8 mouse cellular contexts compared by ENCODE assay signal in the genomic region with DNA sequence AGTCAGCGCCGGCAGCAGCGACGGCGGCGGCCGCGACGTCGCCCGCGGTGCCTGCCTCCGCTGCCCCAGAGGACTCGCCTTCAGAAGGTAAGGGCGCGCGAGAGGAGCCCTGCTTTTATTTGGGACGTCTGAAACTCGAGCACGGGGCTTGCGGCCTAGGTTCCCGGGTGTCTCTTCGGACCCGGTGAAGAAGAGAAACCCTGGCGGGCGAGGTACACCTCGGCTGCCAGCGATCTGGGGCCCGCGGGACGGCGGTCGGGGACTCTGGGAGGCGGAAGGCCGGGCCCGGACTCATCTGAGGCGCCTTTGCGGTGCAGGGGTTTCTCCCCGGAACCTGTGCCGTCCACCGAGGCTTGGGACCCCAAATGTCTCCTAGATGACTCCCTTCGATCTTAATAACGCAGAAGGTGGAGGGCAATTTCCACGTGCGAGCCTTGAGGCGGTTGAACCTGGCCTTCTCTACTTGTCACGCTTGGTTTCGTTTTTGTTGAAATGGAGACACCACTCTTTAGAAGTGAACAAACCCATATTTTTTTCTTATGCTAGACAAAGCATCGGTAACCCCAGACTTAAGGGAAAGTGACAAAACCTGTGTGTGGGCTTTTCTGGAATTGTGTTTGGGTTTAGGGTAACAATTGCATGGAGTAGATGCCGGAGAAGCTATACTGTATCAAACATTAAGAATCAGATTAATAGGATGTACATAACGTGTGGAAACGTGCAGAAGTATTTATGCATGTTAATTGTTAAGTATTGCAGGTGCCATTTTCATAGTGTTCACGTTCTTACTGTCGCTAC. TPM values are rescaled to one million over a fixed set of nuclear protein-coding genes. Genes with fewer than 3 reads are reported as not detected.
DNase-seq lines count a peak whose midpoint lies in the region; ATAC-seq and TF ChIP-seq lines count a peak whose summit lies in the region.

No protein-coding gene starts in this region.

- WGBS in cerebellum, adult 2 months, result under 1% methylated on average over 54 of the region's 54 CpGs

- no peak for TF ChIP-seq CTCF in cerebellum, adult 2 months (IDR thresholded peaks at IDR 0.05; ENCODE audit: borderline replicate concordance, insufficient read depth, low read depth, low read length)
- TF ChIP-seq CTCF in embryonic fibroblast, embryonic 13.5 days (IDR thresholded peaks at IDR 0.05; ENCODE audit: borderline replicate concordance, insufficient read depth, low read length), result no peak

- peak overlapping the region; percentile 99 for H3K4me3 ChIP-seq in cerebellum, adult 2 months (replicated peaks; ENCODE audit: insufficient read depth, low read depth, low read length)
- H3K4me3 ChIP-seq in embryonic fibroblast, embryonic 13.5 days (ENCODE audit: insufficient read depth, low read length), result peak overlapping the region; percentile 96

- no peaks in the 10 kb centered on the region for H3K4me1 ChIP-seq in cerebellum, adult 2 months (ENCODE audit: control insufficient read depth, insufficient read depth, low read length)
- peaks cover 3% of the 10 kb centered on the region; the same call in 1 of the 2 replicates for H3K4me1 ChIP-seq in embryonic fibroblast, embryonic 13.5 days (ENCODE audit: control insufficient read depth, insufficient read depth, low read length)

- no peak for DNase-seq in cerebellum, adult 2 months
- no peak for DNase-seq in cerebellum, adult 11-12 months
- peak; percentile 14 for DNase-seq in ovary, adult 18-20 months (ENCODE audit: low spot score)
- no peak for DNase-seq in ovary, postnatal 36 days (ENCODE audit: low spot score)
- DNase-seq in induced T-regulatory cell, adult 2 months (ENCODE audit: low read depth), result peak; percentile 78
- no peak for DNase-seq in frontal cortex, postnatal 36 days (ENCODE audit: low spot score in 2 of 2)

- ATAC-seq in megakaryocyte-erythroid progenitor cell, adult 5-6 weeks (replicated peaks; ENCODE audit: low FRiP score, low TSS enrichment, poor library complexity, severe bottlenecking), result peak; percentile 17; the same call in 1 of the 2 replicates

- peak overlapping the region; percentile 50 for H3K27ac ChIP-seq in cerebellum, adult 2 months (ENCODE audit: insufficient read depth, low read length)
- peak overlapping the region; percentile 83 for H3K27ac ChIP-seq in embryonic fibroblast, embryonic 13.5 days (ENCODE audit: insufficient read depth, low read length)

- TF ChIP-seq POLR2A in cerebellum, adult 2 months (IDR thresholded peaks at IDR 0.05; ENCODE audit: borderline replicate concordance, insufficient read depth, low read length), result no peak
- no peak for TF ChIP-seq POLR2A in embryonic fibroblast, embryonic 13.5 days (IDR thresholded peaks at IDR 0.05; ENCODE audit: low read depth, low read length)

- no peaks in the 10 kb centered on the region for H3K27me3 ChIP-seq in cerebellum, adult 2 months (ENCODE audit: control insufficient read depth, insufficient read depth, low read length)

RNA-seq across cellular contexts. Expression of a gene that starts 0.8 kb away (rescaled TPM):
- 98.4 and 105 TPM in 2 replicates for polyA plus RNA-seq in cerebellum, adult 2 months (2012; rRNA removed)
- 61.9 and 83.1 TPM in 2 replicates for polyA plus RNA-seq in embryonic fibroblast, embryonic 13.5 days (2011; ENCODE audit: insufficient read length, low read depth, missing spikeins)
- total RNA-seq in megakaryocyte-erythroid progenitor cell, adult 5-6 weeks (2014; fragmentation: Nextera tagmentation), result 185 and 203 TPM in 2 replicates
- total RNA-seq in megakaryocyte-erythroid progenitor cell, adult 5-6 weeks (2017), result 133 and 153 TPM in 2 replicates

RNA-seq across cellular contexts. Expression of a gene that starts 36.6 kb away (rescaled TPM):
- 6.7 and 8.1 TPM in 2 replicates for polyA plus RNA-seq in cerebellum, adult 2 months (2012; rRNA removed)
- 2.8 and 5.0 TPM in 2 replicates for polyA plus RNA-seq in embryonic fibroblast, embryonic 13.5 days (2011; ENCODE audit: insufficient read length, low read depth, missing spikeins)
- total RNA-seq in megakaryocyte-erythroid progenitor cell, adult 5-6 weeks (2014; fragmentation: Nextera tagmentation), result not detected in 2 replicates
- not detected in 2 replicates for total RNA-seq in megakaryocyte-erythroid progenitor cell, adult 5-6 weeks (2017)

Comparison
In these comparisons a context has a peak if more than half of its experiments do, and no peak if none do; other contexts are left out.
1. DNase-seq: peak in ovary, adult 18-20 months (single experiment) and induced T-regulatory cell, adult 2 months (single experiment); none in cerebellum, adult 2 months (0 of 2), cerebellum, adult 11-12 months (single experiment), ovary, postnatal 36 days (single experiment) and frontal cortex, postnatal 36 days (0 of 2).